Mouse (Mus musculus): ENCODE measurements around the gene St6galnac3. TPM values are rescaled to one million over a fixed set of nuclear protein-coding genes. Genes with fewer than 3 reads are reported as not detected.

St6galnac3 gene
- polyA plus RNA-seq, 2 experiments: 20.7 to 36.0 TPM

GRCm38 (mm10) chr3:153580625-153581024 is 144.3 kb downstream of the St6galnac3 start:
- H3K9ac ChIP-seq (ENCODE audit: low read depth, low read length, severe bottlenecking): no peak overlapping the region
- H3K4me2 ChIP-seq (replicated peaks; ENCODE audit: low read depth, low read length, severe bottlenecking): no peak overlapping the region
- no peak overlapping the region for H3K4me3 ChIP-seq (replicated peaks; ENCODE audit: low read length)
- no peaks in the 10 kb centered on the region for H3K27me3 ChIP-seq (ENCODE audit: control insufficient read depth, insufficient read depth, low read length)
- no peaks in the 10 kb centered on the region for H3K4me1 ChIP-seq (ENCODE audit: control insufficient read depth, insufficient read depth, low read length)
- no peak for DNase-seq (ENCODE audit: low spot score)
- no peak for ATAC-seq (ENCODE audit: low FRiP score, low read depth)
- no peaks in the 10 kb centered on the region for H3K36me3 ChIP-seq (ENCODE audit: control insufficient read depth, insufficient read depth, low read length)
- no peak for TF ChIP-seq POLR2A (IDR thresholded peaks at IDR 0.05; ENCODE audit: borderline replicate concordance, extremely low read depth, insufficient read depth, insufficient read length)
- no peak overlapping the region for H3K27ac ChIP-seq (replicated peaks; ENCODE audit: low read depth, low read length)
- 0 out of 2 replicates have a peak, but pooled peaks cover 3% of the 10 kb centered on the region for H3K9me3 ChIP-seq (ENCODE audit: control insufficient read depth, low read length)
- WGBS: 60% methylated on average over 2 of the region's 2 CpGs

- WGBS: 75% methylated on average over 3 of the region's 3 CpGs
Observed at GRCm38 (mm10) chr3:153580136-153580535, 144.8 kb downstream of the St6galnac3 start.

GRCm38 (mm10) chr3:153577286-153577685 is 147.7 kb downstream of the St6galnac3 start:
- H3K27ac ChIP-seq (replicated peaks; ENCODE audit: low read depth, low read length): no peak overlapping the region
- no peaks in the 10 kb centered on the region for H3K27me3 ChIP-seq (ENCODE audit: control insufficient read depth, insufficient read depth, low read length)
- H3K9me3 ChIP-seq (ENCODE audit: control insufficient read depth, low read length): 0 out of 2 replicates have a peak, but pooled peaks cover 3% of the 10 kb centered on the region
- no peak for TF ChIP-seq POLR2A (IDR thresholded peaks at IDR 0.05; ENCODE audit: borderline replicate concordance, extremely low read depth, insufficient read depth, insufficient read length)
- H3K36me3 ChIP-seq (ENCODE audit: control insufficient read depth, insufficient read depth, low read length): no peaks in the 10 kb centered on the region
- H3K4me2 ChIP-seq (replicated peaks; ENCODE audit: low read depth, low read length, severe bottlenecking): no peak overlapping the region
- DNase-seq (ENCODE audit: low spot score) (no peak), ATAC-seq (ENCODE audit: low FRiP score, low read depth) (no peak)
- no peak overlapping the region for H3K4me3 ChIP-seq (replicated peaks; ENCODE audit: low read length)
- WGBS: 75% methylated on average over 2 of the region's 2 CpGs
- no peak overlapping the region for H3K9ac ChIP-seq (ENCODE audit: low read depth, low read length, severe bottlenecking)
- no peaks in the 10 kb centered on the region for H3K4me1 ChIP-seq (ENCODE audit: control insufficient read depth, insufficient read depth, low read length)

More at GRCm38 (mm10) chr3:153580136-153580535, 144.8 kb downstream of the St6galnac3 start:
- H3K4me3 ChIP-seq (replicated peaks; ENCODE audit: low read length): no peak overlapping the region
- no peaks in the 10 kb centered on the region for H3K36me3 ChIP-seq (ENCODE audit: control insufficient read depth, insufficient read depth, low read length)
- ATAC-seq (ENCODE audit: low FRiP score, low read depth) (no peak), DNase-seq (ENCODE audit: low spot score) (no peak)
- 0 out of 2 replicates have a peak, but pooled peaks cover 3% of the 10 kb centered on the region for H3K9me3 ChIP-seq (ENCODE audit: control insufficient read depth, low read length)
- H3K27ac ChIP-seq (replicated peaks; ENCODE audit: low read depth, low read length): no peak overlapping the region
- H3K4me1 ChIP-seq (ENCODE audit: control insufficient read depth, insufficient read depth, low read length): no peaks in the 10 kb centered on the region
- no peak overlapping the region for H3K4me2 ChIP-seq (replicated peaks; ENCODE audit: low read depth, low read length, severe bottlenecking)
- no peak for TF ChIP-seq POLR2A (IDR thresholded peaks at IDR 0.05; ENCODE audit: borderline replicate concordance, extremely low read depth, insufficient read depth, insufficient read length)
- H3K9ac ChIP-seq (ENCODE audit: low read depth, low read length, severe bottlenecking): no peak overlapping the region
- no peaks in the 10 kb centered on the region for H3K27me3 ChIP-seq (ENCODE audit: control insufficient read depth, insufficient read depth, low read length)

GRCm38 (mm10) chr3:153571152-153571551 is 153.8 kb downstream of the St6galnac3 start:
- no peak for ATAC-seq (ENCODE audit: low FRiP score, low read depth)
- no peaks in the 10 kb centered on the region for H3K27me3 ChIP-seq (ENCODE audit: control insufficient read depth, insufficient read depth, low read length)

GRCm38 (mm10) chr3:153568815-153569214 is 156.2 kb downstream of the St6galnac3 start:
- Histone ChIP-seq H3K4me1 (ENCODE audit: control insufficient read depth, insufficient read depth, low read length) (no peaks in the 10 kb centered on the region), H3K27me3 (ENCODE audit: control insufficient read depth, insufficient read depth, low read length) (no peaks in the 10 kb centered on the region), H3K9ac (ENCODE audit: low read depth, low read length, severe bottlenecking) (no peak overlapping the region), H3K27ac (replicated peaks; ENCODE audit: low read depth, low read length) (no peak overlapping the region), H3K4me3 (replicated peaks; ENCODE audit: low read length) (no peak overlapping the region), H3K36me3 (ENCODE audit: control insufficient read depth, insufficient read depth, low read length) (no peaks in the 10 kb centered on the region), H3K9me3 (ENCODE audit: control insufficient read depth, low read length) (no peaks in the 10 kb centered on the region), H3K4me2 (replicated peaks; ENCODE audit: low read depth, low read length, severe bottlenecking) (no peak overlapping the region)
- DNase-seq (ENCODE audit: low spot score) (no peak), ATAC-seq (ENCODE audit: low FRiP score, low read depth) (no peak)
- TF ChIP-seq POLR2A (IDR thresholded peaks at IDR 0.05; ENCODE audit: borderline replicate concordance, extremely low read depth, insufficient read depth, insufficient read length): no peak
- 87% methylated on average over 3 of the region's 3 CpGs for WGBS

More at GRCm38 (mm10) chr3:153571152-153571551, 153.8 kb downstream of the St6galnac3 start:
- Histone ChIP-seq H3K9ac (ENCODE audit: low read depth, low read length, severe bottlenecking) (no peak overlapping the region), H3K36me3 (ENCODE audit: control insufficient read depth, insufficient read depth, low read length) (no peaks in the 10 kb centered on the region), H3K9me3 (ENCODE audit: control insufficient read depth, low read length) (no peaks in the 10 kb centered on the region), H3K27ac (replicated peaks; ENCODE audit: low read depth, low read length) (no peak overlapping the region), H3K4me1 (ENCODE audit: control insufficient read depth, insufficient read depth, low read length) (no peaks in the 10 kb centered on the region), H3K4me3 (replicated peaks; ENCODE audit: low read length) (no peak overlapping the region), H3K4me2 (replicated peaks; ENCODE audit: low read depth, low read length, severe bottlenecking) (no peak overlapping the region)
- WGBS: 89% methylated on average over 11 of the region's 11 CpGs
- no peak for DNase-seq (ENCODE audit: low spot score)
- TF ChIP-seq POLR2A (IDR thresholded peaks at IDR 0.05; ENCODE audit: borderline replicate concordance, extremely low read depth, insufficient read depth, insufficient read length): no peak

Data from limb, embryonic 14.5 days (tissue).